Mouse (Mus musculus) olfactory bulb, adult 2 months (tissue): Measurements from ENCODE around the gene Blcap.

Experiments used
- CTCF ChIP-seq: fragments of 200-500 bp; IDR thresholded peaks from 2 replicates; pipeline ENCODE4 v1.5.1; 2012; ENCODE audit warnings: low read depth, mild to moderate bottlenecking, low read length, moderate library complexity; ENCODE audit not compliant: insufficient read depth
- POLR2A ChIP-seq: fragments of 200-500 bp; IDR thresholded peaks from 2 replicates; pipeline ENCODE4 v1.6.1; 2012; ENCODE audit warnings: mild to moderate bottlenecking, low read depth, low read length, moderate library complexity; ENCODE audit not compliant: insufficient read depth

GRCm38 (mm10) chr2:157567235-157567961 is 3.7 kb downstream of the Blcap start:
- TF ChIP-seq CTCF (no peak), POLR2A (no peak)
